Mouse (Mus musculus): ENCODE measurements around the gene Usp54.

- TF ChIP-seq CTCF (IDR thresholded peaks at IDR 0.05; ENCODE audit: extremely low read depth, insufficient read depth, insufficient read length, insufficient replicate concordance): no peak
- no peak for TF ChIP-seq POLR2A (IDR thresholded peaks at IDR 0.05; ENCODE audit: low read depth, low read length)
Measured at GRCm38 (mm10) chr14:20651722-20652256, 10.9 kb upstream of the Usp54 start.

Data from spleen, adult 2 months (tissue).